Comparison of ENCODE assay signal across 8 mouse cellular contexts in genomic region chr7:140821653-140822329, GRCm38 (mm10). TPM values are rescaled to one million over a fixed set of nuclear protein-coding genes. Genes with fewer than 3 reads are reported as not detected.
A peak's percentile ranks its signal among the peaks of the same experiment; 100 is the strongest.
DNase-seq lines count a peak whose midpoint lies in the region; ATAC-seq and TF ChIP-seq lines count a peak whose summit lies in the region.

TSS of gene Zfp941 (minus strand) at chr7:140822178.

- no peaks in the 10 kb centered on the region for H3K4me1 ChIP-seq in heart, embryonic 13.5 days
- H3K4me1 ChIP-seq in liver, embryonic 14.5 days (replicated peaks; ENCODE audit: control insufficient read depth in 2 of 2, insufficient read depth in 2 of 2, low read length in 1 of 2) = no peaks in the 10 kb centered on the region
- peaks cover 22% of the 10 kb centered on the region for H3K4me1 ChIP-seq in neural tube, embryonic 15.5 days

- 2% methylated on average over 21 of the region's 21 CpGs for whole genome bisulfite sequencing in heart, embryonic 13.5 days
- WGBS in liver, embryonic 14.5 days (ENCODE audit: insufficient replicate concordance) = 4% methylated on average over 21 of the region's 21 CpGs
- 2% methylated on average over 21 of the region's 21 CpGs for WGBS in neural tube, embryonic 15.5 days

- peak within 1 kb of the TSS; percentile 83 for H3K4me2 ChIP-seq in heart, embryonic 13.5 days
- peak within 1 kb of the TSS; percentile 61 for H3K4me2 ChIP-seq in liver, embryonic 14.5 days (ENCODE audit: low read depth)
- peak within 1 kb of the TSS; percentile 61 for H3K4me2 ChIP-seq in neural tube, embryonic 15.5 days

- H3K9ac ChIP-seq in heart, embryonic 13.5 days = peak within 1 kb of the TSS; percentile 74
- no peak within 1 kb of the TSS for H3K9ac ChIP-seq in liver, embryonic 14.5 days (replicated peaks)
- peak within 1 kb of the TSS; percentile 75 for H3K9ac ChIP-seq in neural tube, embryonic 15.5 days (replicated peaks)

- H3K27ac ChIP-seq in heart, embryonic 13.5 days (replicated peaks) = no peak within 1 kb of the TSS
- no peak within 1 kb of the TSS for H3K27ac ChIP-seq in liver, embryonic 14.5 days
- peak within 1 kb of the TSS; percentile 93 for H3K27ac ChIP-seq in neural tube, embryonic 15.5 days (replicated peaks)

- H3K27me3 ChIP-seq in heart, embryonic 13.5 days (replicated peaks) = peaks cover 25% of the 10 kb centered on the region
- H3K27me3 ChIP-seq in liver, embryonic 14.5 days (ENCODE audit: control insufficient read depth, insufficient read depth, low read length) = no peaks in the 10 kb centered on the region
- no peaks in the 10 kb centered on the region for H3K27me3 ChIP-seq in neural tube, embryonic 15.5 days (replicated peaks)

- H3K4me3 ChIP-seq in heart, embryonic 13.5 days = peak within 1 kb of the TSS; percentile 61
- peak within 1 kb of the TSS; percentile 45 to 52 for H3K4me3 ChIP-seq in liver, embryonic 14.5 days (ENCODE audit: insufficient read depth in 1 of 2, low read depth in 2 of 2, low read length in 2 of 2)
- H3K4me3 ChIP-seq in neural tube, embryonic 15.5 days (replicated peaks) = peak within 1 kb of the TSS; percentile 66

- no peaks in the 10 kb centered on the region for H3K36me3 ChIP-seq in heart, embryonic 13.5 days
- H3K36me3 ChIP-seq in liver, embryonic 14.5 days (replicated peaks; ENCODE audit: control insufficient read depth, insufficient read depth, low read depth) = no peaks in the 10 kb centered on the region
- peaks cover 6% of the 10 kb centered on the region; the same call in 1 of the 2 replicates for H3K36me3 ChIP-seq in neural tube, embryonic 15.5 days

- ATAC-seq in heart, embryonic 13.5 days (ENCODE audit: extremely low read depth, insufficient number of reproducible peaks, low FRiP score, low TSS enrichment) = no peak
- peak; percentile 69 for ATAC-seq in liver, embryonic 14.5 days (ENCODE audit: insufficient read depth)
- peak; percentile 94 for ATAC-seq in neural tube, embryonic 15.5 days (ENCODE audit: low FRiP score)

- TF ChIP-seq EP300 in liver, embryonic 14.5 days (IDR thresholded peaks at IDR 0.05; ENCODE audit: low read depth) = no peak

- no peak for TF ChIP-seq CTCF in liver, embryonic 14.5 days (IDR thresholded peaks at IDR 0.05; ENCODE audit: low read depth)

- H3K9me3 ChIP-seq in heart, embryonic 13.5 days = no peaks in the 10 kb centered on the region
- H3K9me3 ChIP-seq in liver, embryonic 14.5 days (ENCODE audit: control insufficient read depth, low read length) = no peaks in the 10 kb centered on the region
- no peaks in the 10 kb centered on the region for H3K9me3 ChIP-seq in neural tube, embryonic 15.5 days (replicated peaks)

- DNase-seq in kidney, adult 11 months = peak; percentile 53
- DNase-seq in kidney, postnatal 10 days = no peak
- peak; percentile 78 for DNase-seq in embryo, embryonic 10 days (ENCODE audit: low spot score)
- DNase-seq in kidney, postnatal 36 days = peak; percentile 58 to 73
- DNase-seq in liver, embryonic 14.5 days (ENCODE audit: low read depth in 3 of 3, low spot score in 3 of 3) = peak; percentile 14 to 24 (median 15)
- DNase-seq in urinary bladder, postnatal 10 days (ENCODE audit: low spot score) = no peak

RNA-seq across cellular contexts. Expression of gene Zfp941, which starts in this region (rescaled TPM):
- polyA plus RNA-seq in heart, embryonic 13.5 days (2015; fragmentation: Nextera tagmentation; extraction: Ambion mirVana) = 0.66 and 0.90 TPM in 2 replicates
- 0.06 and 0.10 TPM in 2 replicates for polyA plus RNA-seq in liver, embryonic 14.5 days (2012; rRNA removed)
- 0.10 and 0.25 TPM in 2 replicates for polyA plus RNA-seq in liver, embryonic 14.5 days (2014; fragmentation: Nextera tagmentation; extraction: Ambion mirVana)
- 29.4 and 33.1 TPM in 2 replicates for polyA plus RNA-seq in neural tube, embryonic 15.5 days (2015; fragmentation: Nextera tagmentation; extraction: Ambion mirVana)

Comparison
In these comparisons a context has a peak if more than half of its experiments do, and no peak if none do; other contexts are left out.
1. RNA of gene Zfp941 (polyA plus RNA-seq): 29.4 to 33.1 TPM in neural tube, embryonic 15.5 days; 0.66 to 0.90 TPM in heart, embryonic 13.5 days and 0.06 to 0.25 TPM in liver, embryonic 14.5 days; every median in the first group is over 10 times any median in the second.
2. DNase-seq: peak in kidney, adult 11 months (single experiment), embryo, embryonic 10 days (single experiment) and kidney, postnatal 36 days (2 of 2); none in kidney, postnatal 10 days (single experiment) and urinary bladder, postnatal 10 days (single experiment).
3. Peak in DNase-seq, ATAC-seq, H3K4me3 ChIP-seq and H3K4me2 ChIP-seq in liver, embryonic 14.5 days; RNA of the gene not detected or under 1 TPM.
4. Peak in every context shown above with its lines, with median percentiles within 50 percentile points of each other: H3K4me2 ChIP-seq and H3K4me3 ChIP-seq.